Mouse (Mus musculus): ENCODE measurements around the gene Spink4.

Spink4 gene

GRCm38 (mm10) chr4:40919785-40920184, at the start of gene Spink4:
Gene Spink4, plus strand, starts transcription at chr4:40920052.
- DNase-seq (ENCODE audit: low spot score in 2 of 2): no peak

- DNase-seq (ENCODE audit: low spot score in 2 of 2): no peak
Observed at GRCm38 (mm10) chr4:40870206-40870605, 49.6 kb upstream of the Spink4 start.

GRCm38 (mm10) chr4:40872129-40872528, 47.7 kb upstream of the Spink4 start:
- DNase-seq (ENCODE audit: low spot score in 2 of 2): no peak

- no peak for DNase-seq (ENCODE audit: low spot score in 2 of 2)
Observed at GRCm38 (mm10) chr4:40873320-40873719, 46.5 kb upstream of the Spink4 start.

- peak in 1 of 2 experiments; percentile 47 for DNase-seq (ENCODE audit: low spot score in 2 of 2)
Observed at GRCm38 (mm10) chr4:40874151-40874600, 45.7 kb upstream of the Spink4 start.

GRCm38 (mm10) chr4:40874794-40875552, 44.9 kb upstream of the Spink4 start:
- DNase-seq (ENCODE audit: low spot score in 2 of 2): no peak

- no peak for DNase-seq (ENCODE audit: low spot score in 2 of 2)
Observed at GRCm38 (mm10) chr4:40875842-40876241, 44.0 kb upstream of the Spink4 start.

GRCm38 (mm10) chr4:40876814-40877371, 43.0 kb upstream of the Spink4 start:
- DNase-seq (ENCODE audit: low spot score in 2 of 2): peak in 1 of 2 experiments; percentile 44

- DNase-seq (ENCODE audit: low spot score in 2 of 2): no peak
Observed at GRCm38 (mm10) chr4:40877528-40877927, 42.3 kb upstream of the Spink4 start.

GRCm38 (mm10) chr4:40883200-40883599, 36.7 kb upstream of the Spink4 start:
- no peak for DNase-seq (ENCODE audit: low spot score in 2 of 2)

- no peak for DNase-seq (ENCODE audit: low spot score in 2 of 2)
Observed at GRCm38 (mm10) chr4:40884282-40885165, 35.3 kb upstream of the Spink4 start.

- no peak for DNase-seq (ENCODE audit: low spot score in 2 of 2)
Observed at GRCm38 (mm10) chr4:40885166-40885525, 34.7 kb upstream of the Spink4 start.

- DNase-seq (ENCODE audit: low spot score in 2 of 2): no peak
Observed at GRCm38 (mm10) chr4:40885883-40886282, 34.0 kb upstream of the Spink4 start.

- no peak for DNase-seq (ENCODE audit: low spot score in 2 of 2)
Observed at GRCm38 (mm10) chr4:40888839-40889238, 31.0 kb upstream of the Spink4 start.

GRCm38 (mm10) chr4:40889252-40889651, 30.6 kb upstream of the Spink4 start:
- peak in 1 of 2 experiments; percentile 45 for DNase-seq (ENCODE audit: low spot score in 2 of 2)

- no peak for DNase-seq (ENCODE audit: low spot score in 2 of 2)
Observed at GRCm38 (mm10) chr4:40889983-40890382, 29.9 kb upstream of the Spink4 start.

- DNase-seq (ENCODE audit: low spot score in 2 of 2): no peak
Observed at GRCm38 (mm10) chr4:40891206-40891605, 28.6 kb upstream of the Spink4 start.

GRCm38 (mm10) chr4:40895118-40895517, 24.7 kb upstream of the Spink4 start:
- DNase-seq (ENCODE audit: low spot score in 2 of 2): no peak

GRCm38 (mm10) chr4:40895646-40896045, 24.2 kb upstream of the Spink4 start:
- DNase-seq (ENCODE audit: low spot score in 2 of 2): no peak

GRCm38 (mm10) chr4:40898476-40899044, 21.3 kb upstream of the Spink4 start:
- peak in 1 of 2 experiments; percentile 38 for DNase-seq (ENCODE audit: low spot score in 2 of 2)

GRCm38 (mm10) chr4:40899264-40899663, 20.6 kb upstream of the Spink4 start:
- no peak for DNase-seq (ENCODE audit: low spot score in 2 of 2)

- DNase-seq (ENCODE audit: low spot score in 2 of 2): no peak
Observed at GRCm38 (mm10) chr4:40900071-40900470, 19.8 kb upstream of the Spink4 start.
